Mouse (Mus musculus) frontal cortex, adult 2 months (tissue): ENCODE measurements at regions not wholly inside any gene's neighbourhood (a gene's known extent, or its start where the extent isn't known, plus 50 kb on each side); places are given as distances from the start of the nearest gene placed in this dataset.

Source experiments
- DNase-seq, 2 experiments: peaks; one replicate each; pipeline ENCODE4 v3.0.0; 2022; ENCODE audit warnings: low spot score in 1 of 2; ENCODE audit errors: extremely low spot score in 1 of 2

- DNase-seq: no peak
Measured at GRCm38 (mm10) chr9:30848249-30848648, 74.0 kb downstream of the Adamts15 start.

GRCm38 (mm10) chr9:30845609-30846290 lies 76.5 kb downstream of the Adamts15 start:
- no peak for DNase-seq

DNA sequence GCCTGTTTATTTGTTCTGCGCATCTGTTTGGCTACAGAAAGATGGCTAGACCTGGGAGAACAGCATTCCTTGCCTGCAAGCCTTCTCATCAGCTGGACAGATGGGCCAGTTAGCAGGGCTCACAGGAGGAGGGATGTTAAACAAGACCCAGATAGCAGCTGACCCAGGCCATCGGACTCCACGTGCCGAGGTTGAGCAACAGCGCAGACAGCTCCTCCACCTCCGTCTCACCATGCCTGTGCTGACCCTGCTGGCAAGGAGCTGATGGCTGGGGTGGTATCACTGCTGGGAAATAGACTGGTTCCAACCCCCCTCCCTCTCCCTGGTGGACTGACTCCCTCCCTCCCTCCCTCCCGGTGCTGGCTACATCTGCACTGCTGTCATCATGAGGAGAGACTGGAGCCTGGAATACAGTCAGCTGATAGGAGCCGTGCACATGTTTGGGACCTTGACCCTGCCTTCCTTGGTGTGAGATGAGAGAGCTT lies 78.1 kb downstream of the Adamts15 start:
- peak in 1 of 2 experiments; percentile 3 for DNase-seq

- DNase-seq: no peak
Measured at GRCm38 (mm10) chr9:30834908-30835307, 87.3 kb downstream of the Adamts15 start.

GRCm38 (mm10) chr9:30834565-30834905 lies 87.7 kb downstream of the Adamts15 start:
- DNase-seq: no peak

DNA sequence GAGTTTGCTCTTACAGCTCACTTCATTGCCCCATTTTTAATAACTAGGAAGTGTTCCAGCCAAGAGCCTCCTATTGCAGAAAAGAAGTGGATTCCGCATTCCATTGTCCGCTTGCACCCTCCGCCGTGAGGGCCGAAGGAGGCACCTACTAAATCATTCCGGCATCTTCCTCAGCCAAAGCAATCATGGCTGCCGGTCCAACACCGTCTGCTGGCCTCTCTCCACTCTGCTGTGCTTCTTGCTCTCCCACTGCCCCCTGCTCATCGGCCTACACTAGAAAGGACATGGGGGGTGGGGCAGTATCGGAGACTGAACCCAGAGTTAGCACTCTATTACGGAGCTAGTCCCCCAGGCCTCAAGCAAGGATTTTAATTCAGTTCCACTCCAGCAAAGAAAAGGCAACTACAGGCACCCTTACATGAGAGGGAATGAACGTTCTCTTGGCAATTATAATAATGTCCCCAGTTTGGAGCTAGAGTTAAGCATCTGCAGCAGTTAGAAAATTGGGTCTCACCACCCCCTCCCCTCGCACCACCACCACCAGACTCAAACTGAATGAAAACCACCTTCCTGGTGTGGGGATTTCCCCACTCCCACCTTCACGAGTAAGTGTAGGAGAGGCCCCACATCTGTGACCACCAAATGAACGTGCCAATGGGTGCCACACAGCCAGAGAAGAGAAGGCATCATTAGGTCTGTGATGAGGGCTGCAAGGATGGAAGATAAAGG lies 88.3 kb downstream of the Adamts15 start:
- no peak for DNase-seq

DNA sequence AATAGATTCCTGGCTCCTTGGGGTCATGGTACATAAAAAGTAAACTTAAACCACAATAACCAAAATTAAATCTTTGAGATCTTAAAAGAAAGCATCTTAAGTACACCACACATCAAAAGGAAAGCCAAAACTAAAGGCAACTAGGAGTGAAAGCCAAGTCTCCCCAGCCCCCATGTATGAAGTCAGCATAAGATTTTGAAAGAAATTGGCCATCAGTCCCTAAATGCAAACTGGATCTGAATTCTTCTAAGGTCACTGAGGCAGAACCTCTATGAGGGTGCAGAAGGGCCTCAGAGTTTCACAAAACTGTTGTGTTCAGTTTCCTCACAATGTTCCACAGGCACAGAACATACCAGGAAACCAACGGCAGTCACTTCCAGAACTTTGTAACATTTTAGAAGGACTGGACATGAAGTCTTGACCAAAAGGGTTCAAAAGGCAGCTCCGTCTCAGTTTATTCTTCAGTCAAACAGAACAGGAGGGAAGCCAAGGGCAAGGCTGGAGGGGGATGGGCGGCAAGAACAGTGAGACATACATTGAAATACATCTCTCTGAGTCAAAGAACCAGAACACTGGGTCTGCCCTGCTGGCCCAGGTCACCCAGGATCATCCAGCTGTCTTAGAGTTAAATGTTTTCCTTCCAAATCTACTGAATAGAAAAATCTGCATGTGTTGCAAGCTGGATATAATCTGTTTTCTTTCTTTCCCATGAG lies 92.9 kb downstream of the Adamts15 start:
- no peak for DNase-seq

- DNase-seq: no peak
Measured at GRCm38 (mm10) chr9:30827780-30828179, 94.5 kb downstream of the Adamts15 start.

GRCm38 (mm10) chr9:30824056-30824625 lies 98.1 kb downstream of the Adamts15 start:
- DNase-seq: no peak

DNA sequence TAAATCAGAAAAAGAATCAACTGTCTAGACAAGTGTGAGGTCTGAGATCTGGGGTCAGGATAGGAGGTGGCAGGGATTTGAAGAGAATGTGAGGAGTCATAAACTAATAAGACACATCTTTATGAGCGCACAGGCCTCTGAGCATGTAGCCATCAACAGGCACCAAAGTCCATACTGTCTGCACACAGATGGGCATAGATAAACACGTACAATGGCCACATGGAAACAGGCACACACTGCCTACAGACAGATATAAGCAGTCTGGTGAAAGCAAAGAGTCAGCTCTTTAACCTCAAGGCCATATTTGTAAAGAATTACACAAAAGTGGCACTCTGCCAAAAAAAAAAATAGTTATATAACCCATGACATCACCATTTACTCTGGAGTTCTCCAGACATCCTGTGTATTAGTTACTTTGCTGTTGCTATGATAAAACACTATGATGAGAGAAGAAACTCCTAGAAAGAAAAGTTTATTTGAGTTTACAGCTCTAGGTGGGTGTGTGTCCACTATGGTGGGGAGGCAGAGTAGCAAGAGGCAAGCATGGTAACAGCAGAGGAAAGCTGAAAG lies 101.4 kb downstream of the Adamts15 start:
- DNase-seq: no peak

- DNase-seq: no peak
Measured at GRCm38 (mm10) chr9:30813246-30813645, 109.0 kb downstream of the Adamts15 start.

GRCm38 (mm10) chr9:30810843-30811242 lies 111.4 kb downstream of the Adamts15 start:
- DNase-seq: no peak

DNA sequence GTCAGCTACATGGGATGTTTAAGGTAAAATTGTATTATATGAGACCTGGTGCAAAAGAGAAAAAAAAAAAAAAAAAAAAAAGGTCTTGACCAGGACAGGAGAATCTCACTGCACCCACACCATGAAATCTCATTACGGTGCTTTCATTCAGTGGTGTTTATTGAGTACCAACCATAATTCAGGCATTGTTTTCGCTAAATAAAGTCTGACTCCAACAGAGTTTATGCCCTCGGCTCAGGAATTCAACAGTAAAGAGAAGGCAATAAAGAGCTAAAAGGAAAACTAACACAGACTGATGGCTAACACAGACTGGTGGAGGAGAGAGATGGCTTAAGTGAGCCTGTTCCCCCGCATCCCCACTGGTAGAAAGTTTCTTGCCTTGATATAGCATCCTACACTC lies 112.0 kb downstream of the Adamts15 start:
- DNase-seq: no peak

DNA sequence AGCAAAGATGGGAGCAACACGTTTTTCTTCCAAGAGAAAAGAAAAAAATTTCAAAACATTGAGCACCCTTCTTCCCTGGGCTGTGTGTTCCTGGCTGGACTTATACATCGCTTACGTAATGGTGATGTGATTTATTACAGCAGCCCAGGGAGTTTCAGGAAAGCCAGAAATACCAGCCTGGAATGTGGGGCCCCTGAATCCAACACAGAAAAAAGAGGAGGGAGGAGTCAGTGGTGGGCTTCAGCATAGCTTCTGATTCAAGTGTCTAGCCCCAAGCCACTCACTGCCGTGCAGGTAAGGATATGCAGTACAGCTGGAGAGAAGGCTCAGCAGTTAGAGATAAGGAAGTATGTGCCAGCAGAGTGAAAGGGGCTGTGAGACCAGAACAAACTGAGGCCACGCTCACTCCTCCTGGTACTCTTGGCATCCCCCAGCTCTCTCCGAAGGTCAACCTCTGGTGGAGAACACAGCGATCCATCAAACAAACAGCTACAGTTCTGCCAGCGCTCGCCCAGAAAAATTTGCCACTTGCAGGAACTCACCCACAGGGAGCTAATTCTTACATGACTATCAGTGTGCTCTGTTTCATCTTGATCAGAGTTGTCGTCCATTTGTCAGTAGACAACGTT lies 113.3 kb downstream of the Adamts15 start:
- no peak for DNase-seq

- DNase-seq: peak in 1 of 2 experiments; percentile 10
Measured at GRCm38 (mm10) chr9:30803755-30804532, 118.3 kb downstream of the Adamts15 start.

DNA sequence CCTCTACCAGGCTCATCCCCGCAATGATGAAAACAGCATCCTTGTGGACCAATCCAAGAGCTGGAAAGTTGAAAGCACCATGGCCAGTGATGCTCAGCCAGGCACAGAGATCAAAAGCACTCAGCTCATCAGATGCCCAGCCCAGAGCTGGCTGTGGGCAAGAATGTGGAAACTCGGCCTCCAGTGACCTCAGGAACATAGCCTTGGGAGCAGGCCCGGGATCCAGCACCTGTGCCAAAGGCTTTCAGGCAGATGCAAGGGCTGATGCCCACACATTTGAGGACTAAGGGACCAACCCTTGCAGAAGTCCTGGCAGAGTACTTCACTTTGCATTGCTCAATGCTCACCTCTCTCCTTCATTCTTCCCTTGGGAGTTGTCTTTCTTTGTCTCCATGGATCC lies 119.4 kb downstream of the Adamts15 start:
- DNase-seq: no peak

DNA sequence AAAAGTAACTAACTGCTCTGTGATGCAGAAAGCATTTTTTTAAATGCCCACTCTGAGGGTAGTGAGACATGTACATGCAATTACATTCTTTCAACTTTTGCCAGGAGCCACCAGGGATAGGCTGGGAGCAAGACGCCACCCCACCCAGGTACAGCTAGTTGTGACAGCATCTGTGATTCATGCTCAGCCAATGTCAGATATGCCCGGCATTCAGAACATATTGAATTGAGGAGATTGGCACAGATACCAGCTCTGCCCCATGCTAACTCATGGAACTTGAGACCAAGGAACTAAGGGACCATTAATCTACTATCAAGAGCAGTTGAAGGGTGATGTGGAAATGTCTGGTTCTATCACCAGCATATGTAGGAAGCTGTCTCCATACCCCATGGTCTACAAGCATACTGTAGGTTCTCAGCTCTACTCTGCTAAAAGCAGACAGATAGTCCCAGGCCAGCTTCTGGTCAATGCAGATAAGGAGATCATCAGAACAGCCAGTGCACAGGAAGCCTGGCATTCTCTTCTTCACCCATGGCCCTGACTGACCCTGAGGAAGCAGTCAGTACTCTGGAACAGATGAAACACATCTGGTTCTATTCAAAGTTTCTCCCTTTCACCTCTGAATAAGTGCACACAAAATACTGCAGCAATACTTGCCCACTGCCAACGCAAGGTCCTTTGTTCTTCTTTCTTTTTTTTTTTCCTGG lies 127.4 kb downstream of the Adamts15 start:
- DNase-seq: no peak

DNA sequence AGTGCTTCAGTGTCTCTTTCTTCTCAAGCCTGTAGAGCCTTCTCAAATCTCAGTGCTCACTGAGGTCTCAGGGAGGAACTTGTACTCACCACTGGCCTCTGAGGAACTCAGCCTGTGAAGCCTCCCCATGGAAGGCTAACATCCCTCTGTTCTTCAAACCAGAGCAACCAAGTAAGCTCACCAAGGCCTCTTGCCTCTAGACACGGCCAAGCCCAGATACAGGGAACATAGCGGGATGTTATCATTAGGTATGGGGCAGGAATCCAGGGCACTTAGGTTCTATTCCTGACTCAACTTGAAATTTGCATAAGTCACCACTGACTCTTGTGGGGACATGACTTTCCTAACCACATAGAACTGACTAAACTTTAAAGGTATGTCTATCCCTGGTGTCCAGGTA lies 141.0 kb downstream of the Adamts15 start:
- no peak for DNase-seq

DNA sequence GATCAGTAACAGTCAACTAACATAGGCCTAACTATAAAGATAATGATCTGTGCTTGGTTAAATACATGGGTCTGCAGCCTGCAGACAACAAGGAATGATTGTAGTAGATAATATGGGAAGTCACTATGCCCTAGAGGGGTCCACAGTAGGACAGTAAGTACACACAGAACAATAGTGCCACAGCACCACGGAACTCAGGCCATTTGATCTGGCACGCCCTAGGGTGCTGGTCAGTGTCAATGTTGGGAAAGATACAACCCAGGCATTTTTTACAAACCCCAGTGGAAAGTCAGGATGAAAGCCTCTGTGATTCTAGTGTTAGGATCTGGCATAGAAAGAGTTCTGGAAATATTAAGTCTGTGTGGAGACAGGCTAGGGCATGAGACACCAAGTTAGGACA lies 144.4 kb downstream of the Adamts15 start:
- no peak for DNase-seq
